Mouse (Mus musculus) mature B cell (primary cell): ENCODE measurements around the gene Ctrc.

Experiments used
- in situ Hi-C: fragments of 300-500 bp; cut with MboI; formaldehyde crosslinking; loops from 2 replicates; pipeline ENCODE4 v1.14.3; 2019

The Ctrc gene

GRCm38 (mm10) chr4:141818861-141819260 lies 27.3 kb downstream of the Ctrc start:
- in situ Hi-C loops = no loop called here

DNA sequence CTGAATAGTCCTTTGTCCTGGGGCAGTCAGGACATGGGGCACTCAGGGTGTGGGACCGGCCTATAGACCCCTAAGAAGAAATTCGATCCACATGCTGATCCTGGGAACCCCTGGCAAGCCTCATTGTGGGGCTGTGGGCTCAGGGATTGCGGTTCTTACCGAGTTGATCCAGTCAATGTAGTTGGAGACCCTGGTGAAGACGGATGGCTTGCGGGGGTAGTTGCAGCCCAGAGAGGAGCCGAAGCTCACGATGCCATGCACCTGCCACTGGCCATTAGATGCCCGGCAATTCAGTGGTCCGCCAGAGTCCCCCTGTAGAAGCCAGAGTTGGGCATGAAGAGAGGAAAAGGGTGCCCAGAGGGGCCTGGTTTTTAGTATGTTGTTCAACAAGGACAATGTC lies 28.5 kb downstream of the Ctrc start:
- in situ Hi-C loops = no loop called here

DNA sequence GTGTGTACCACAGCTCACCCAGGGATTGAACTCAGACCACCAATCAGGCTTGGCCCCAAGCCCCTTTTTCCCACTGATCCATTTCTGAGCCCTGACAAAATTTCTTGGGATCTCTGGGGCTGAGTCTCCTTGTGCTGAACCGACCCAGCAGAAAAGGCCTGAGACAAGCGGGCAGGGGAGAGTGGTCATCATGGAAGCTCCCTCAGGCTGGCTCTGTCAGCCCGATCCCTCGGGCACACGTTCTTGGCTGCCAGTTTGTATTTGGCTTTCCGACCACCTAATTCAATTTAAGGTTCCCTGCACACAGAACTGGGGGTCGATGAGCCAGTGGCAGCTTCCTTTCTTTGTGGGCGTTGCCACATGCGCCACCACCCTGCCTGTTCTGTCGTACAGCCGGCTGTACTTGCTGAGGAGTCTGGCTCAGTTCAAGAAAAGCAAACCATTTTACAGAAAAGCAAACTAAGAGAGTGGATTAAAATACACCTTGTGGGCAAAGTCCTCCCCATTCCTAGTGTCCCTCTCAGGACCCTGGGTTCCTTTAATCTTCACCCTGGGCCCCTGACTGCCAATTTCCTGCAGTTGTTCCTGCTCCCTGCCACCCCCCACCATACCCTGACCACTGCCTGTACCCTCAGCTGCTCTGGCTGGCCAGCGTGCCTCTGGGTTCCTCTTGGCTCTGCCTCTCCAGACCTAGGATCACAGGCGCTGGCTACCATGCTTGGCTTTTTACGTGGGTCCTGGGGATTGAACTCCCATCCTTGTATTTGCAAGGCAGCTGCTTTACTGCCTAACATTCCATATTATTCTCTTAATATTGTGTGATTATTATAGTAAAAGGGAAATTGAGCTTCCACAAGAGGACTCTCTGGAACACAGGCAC lies 29.1 kb downstream of the Ctrc start:
- in situ Hi-C loops = no loop called here

- in situ Hi-C loops = no loop called here
These were observed 29.9 kb downstream of the Ctrc start for GRCm38 (mm10) chr4:141816267-141816666.

DNA sequence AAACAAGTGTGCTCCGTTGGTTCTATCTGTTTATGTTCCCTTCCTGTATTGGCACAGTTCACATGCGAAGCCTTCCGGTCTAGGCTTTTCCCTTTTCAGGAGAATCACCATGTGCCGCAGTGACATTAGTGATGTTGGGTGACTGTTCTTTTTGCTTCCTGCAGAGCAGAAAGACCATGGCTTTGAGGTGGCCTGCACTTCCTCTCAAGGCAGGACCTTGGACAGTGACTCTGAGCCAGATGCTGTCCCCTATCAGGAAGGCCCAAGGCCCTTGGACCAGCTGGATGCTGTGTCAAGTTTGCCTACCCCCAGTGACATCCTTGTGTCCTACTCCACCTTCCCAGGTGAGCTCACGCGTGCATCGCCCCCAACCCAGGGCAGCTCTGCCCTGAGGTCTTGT lies 34.8 kb downstream of the Ctrc start:
- in situ Hi-C loops = no loop called here

DNA sequence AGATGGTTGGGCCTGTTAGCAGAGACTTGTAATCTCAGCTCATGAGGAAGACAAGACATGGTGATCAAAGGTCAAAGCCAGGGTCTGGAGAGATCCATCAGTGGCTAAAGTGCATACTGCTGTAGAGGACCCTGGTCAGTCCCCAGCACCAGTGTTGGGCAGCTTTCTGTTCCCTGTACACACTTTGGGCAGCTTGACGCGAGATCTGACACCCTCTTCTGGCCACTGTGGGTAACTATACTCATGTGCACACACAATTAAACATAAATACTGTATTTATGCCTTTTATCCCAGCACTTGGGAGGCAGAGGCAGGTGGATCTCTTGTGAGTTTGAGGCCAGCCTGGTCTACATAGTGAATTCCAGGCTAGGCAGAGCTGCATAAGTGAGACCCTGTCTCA lies 35.2 kb downstream of the Ctrc start:
- in situ Hi-C loops = no loop called here

DNA sequence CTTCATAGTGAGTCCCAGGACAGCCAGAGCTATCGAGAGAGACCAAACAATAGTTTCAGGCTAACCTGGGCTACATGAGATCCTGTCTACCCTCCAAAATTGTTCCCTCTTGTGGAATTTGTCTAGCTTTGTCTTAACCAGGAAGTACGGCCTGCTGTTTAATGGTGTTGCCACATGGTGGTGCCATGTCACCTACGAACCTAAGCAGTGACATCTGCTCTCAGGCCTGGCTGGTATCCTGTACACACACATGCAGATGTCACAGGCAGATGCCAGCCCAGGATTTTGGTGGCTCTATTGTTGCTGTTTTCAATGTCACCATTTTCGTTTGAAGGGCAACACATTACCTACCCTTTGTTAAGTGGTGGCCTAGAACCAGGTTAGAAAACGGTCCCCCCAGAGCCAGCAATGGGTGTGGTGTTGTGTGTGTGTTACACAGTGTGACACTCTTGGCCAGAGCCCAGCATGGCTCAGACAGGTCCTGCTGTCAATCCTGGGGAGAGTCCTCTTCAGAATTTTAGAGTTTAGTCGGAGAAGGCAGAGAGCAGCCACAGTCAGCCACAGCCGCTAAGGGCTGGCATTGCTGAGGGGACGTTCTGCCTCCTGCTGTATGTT lies 36.2 kb downstream of the Ctrc start:
- in situ Hi-C loops = no loop called here

DNA sequence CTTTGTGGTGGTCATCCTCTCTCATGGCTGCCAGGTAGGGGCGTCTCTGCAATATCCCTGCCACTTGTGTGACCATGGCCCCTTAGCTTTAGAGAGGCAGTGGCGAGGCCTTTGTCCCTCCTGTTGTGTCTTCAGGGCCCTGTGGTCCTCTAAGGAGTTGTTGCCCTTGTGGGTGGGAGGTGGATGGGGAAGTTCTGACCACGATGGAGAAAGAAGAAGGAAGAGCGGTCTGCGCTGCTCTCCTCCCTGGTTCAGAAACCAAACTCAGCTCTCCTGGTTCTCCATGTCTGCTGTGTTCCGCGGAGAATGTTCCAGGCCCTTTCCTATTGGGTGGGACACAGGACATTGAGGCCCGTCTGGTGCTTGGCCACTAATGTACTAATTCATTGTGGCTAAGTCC lies 40.3 kb downstream of the Ctrc start:
- in situ Hi-C loops = no loop called here

- in situ Hi-C loops = no loop called here
These were observed 42.1 kb downstream of the Ctrc start for GRCm38 (mm10) chr4:141804105-141804504.

DNA sequence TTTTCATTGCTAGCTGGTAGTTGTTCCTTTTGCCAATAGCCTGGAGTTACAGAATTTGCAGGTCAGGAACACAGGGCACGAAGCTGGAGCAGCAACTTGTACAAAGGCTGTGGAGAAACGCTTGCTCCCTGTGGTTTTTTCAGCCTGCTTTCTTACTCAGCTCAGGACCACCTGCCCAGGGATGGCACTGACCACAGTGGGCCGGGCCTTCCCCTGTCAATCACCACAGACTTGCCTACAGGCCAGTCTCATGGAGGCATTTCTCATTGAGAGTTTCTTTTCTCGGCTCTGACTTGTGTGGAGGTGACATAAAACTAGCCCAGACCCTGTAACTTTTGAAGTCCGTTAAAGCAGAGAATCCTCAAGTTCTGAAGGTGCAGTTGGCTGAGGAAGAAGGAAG lies 48.6 kb downstream of the Ctrc start:
- in situ Hi-C loops = no loop called here

GRCm38 (mm10) chr4:141796954-141797353 lies 49.2 kb downstream of the Ctrc start:
- in situ Hi-C loops = no loop called here

GRCm38 (mm10) chr4:141796356-141796755 lies 49.8 kb downstream of the Ctrc start:
- in situ Hi-C loops = no loop called here

- in situ Hi-C loops = loop anchor here (5.0 kb wide), 1 partner anchor 72 kb away; the partner anchor contains the start of gene Ddi2
These were observed 52.0 kb downstream of the Ctrc start for GRCm38 (mm10) chr4:141794152-141794535.

DNA sequence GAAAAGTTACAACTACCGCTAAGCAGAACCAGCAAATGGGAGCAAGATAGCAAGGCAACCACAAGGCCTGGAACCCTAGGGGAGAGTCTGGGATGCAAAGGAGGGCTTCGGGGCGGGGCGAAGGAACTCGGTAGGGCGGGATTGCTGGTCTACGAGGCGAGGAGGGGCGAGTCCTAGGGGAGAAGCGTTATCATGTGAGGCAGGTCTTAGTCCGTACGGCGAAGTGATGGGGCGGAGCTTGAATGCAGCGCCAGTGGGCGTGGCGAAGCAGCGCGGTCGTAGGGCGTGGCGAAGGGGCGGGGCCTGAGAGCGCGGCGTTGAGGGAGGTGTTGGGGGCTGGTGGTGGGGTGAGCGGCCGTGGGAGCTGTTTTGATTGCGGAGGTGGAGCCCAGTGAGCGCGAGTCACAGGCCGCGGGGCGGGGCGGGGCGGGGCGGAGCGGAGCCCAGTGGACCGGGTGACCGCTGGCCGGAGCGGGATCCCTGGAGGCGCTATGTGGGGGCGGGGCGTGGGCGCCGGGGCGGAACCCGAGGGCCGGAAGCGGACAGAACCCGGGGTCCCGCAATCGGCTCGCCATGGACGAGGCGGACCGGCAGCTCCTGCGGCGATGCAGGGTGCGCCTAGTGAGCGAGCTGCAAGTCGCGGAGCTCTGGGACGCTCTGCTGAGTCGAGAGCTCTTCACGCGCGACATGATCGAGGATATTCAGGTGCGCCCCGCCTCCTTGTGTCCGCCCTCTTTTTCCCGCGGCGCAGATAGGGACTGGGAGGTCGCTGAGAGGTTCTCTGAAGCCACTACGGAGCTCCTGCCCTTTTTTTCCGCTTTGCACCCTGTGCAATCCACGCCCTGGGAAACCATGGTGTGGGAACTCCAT lies 52.6 kb downstream of the Ctrc start, which contains the start of gene Casp9:
TSS of gene Casp9 (plus strand) at position 331 of the 870 bp plus-strand sequence.
- in situ Hi-C loops = loop anchor here (5.0 kb wide), 1 partner anchor 71 kb away; the partner anchor contains the start of gene Ddi2

GRCm38 (mm10) chr4:141792554-141793281 lies 53.4 kb downstream of the Ctrc start:
- in situ Hi-C loops = loop anchor here (5.0 kb wide), 1 partner anchor 70 kb away; the partner anchor contains the start of gene Ddi2

GRCm38 (mm10) chr4:141791951-141792350 lies 54.2 kb downstream of the Ctrc start:
- in situ Hi-C loops = loop anchor here (5.0 kb wide), 1 partner anchor 70 kb away; the partner anchor contains the start of gene Ddi2

DNA sequence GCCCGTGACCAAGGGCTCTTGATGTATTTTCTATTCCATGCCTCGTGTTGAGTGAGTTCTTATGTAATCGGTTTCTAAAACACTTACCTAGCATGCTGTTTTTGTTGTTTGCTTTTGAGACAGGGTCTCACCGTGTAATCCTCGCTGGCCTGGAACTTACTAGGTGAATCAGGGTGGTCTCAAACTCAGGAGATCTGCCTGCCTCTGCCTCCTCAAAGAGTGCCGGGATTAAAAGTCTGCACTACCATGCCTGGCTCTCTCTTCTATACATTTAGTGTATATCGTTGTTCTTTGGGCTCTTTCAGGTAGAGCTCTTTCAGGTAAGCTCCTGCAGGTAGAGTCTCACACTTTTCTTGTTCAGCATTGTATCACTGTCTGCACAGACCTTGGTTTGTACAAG lies 54.7 kb downstream of the Ctrc start:
- in situ Hi-C loops = loop anchor here (5.0 kb wide), 1 partner anchor 69 kb away; the partner anchor contains the start of gene Ddi2

DNA sequence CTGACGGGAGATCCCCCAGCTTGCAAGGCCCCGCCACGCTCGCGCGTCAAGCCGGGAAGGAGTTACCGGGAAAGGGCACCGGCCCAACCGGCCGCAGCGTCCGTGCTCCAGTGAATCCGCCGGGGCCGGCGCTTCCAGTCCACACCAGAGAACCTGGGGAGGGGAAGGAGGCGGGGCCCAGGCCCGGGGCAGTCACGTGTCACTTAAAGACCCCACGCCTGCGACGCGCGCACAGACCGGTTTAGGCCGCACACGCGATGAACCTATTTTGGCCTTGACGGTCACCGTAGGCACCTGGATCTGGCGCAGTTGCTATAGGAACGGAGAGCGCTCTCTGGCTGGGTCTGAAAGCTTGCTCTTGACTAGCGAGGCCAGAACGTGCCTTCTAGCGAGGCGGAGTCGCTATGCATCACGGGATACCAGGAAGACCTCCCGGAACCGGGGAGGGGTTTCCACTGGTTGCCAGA lies 55.6 kb downstream of the Ctrc start, which contains the start of gene Dnajc16:
TSS of gene Dnajc16 (minus strand) at position 408 of the 467 bp plus-strand sequence.
- in situ Hi-C loops = loop anchor here (5.0 kb wide), 1 partner anchor 68 kb away; the partner anchor contains the start of gene Ddi2

DNA sequence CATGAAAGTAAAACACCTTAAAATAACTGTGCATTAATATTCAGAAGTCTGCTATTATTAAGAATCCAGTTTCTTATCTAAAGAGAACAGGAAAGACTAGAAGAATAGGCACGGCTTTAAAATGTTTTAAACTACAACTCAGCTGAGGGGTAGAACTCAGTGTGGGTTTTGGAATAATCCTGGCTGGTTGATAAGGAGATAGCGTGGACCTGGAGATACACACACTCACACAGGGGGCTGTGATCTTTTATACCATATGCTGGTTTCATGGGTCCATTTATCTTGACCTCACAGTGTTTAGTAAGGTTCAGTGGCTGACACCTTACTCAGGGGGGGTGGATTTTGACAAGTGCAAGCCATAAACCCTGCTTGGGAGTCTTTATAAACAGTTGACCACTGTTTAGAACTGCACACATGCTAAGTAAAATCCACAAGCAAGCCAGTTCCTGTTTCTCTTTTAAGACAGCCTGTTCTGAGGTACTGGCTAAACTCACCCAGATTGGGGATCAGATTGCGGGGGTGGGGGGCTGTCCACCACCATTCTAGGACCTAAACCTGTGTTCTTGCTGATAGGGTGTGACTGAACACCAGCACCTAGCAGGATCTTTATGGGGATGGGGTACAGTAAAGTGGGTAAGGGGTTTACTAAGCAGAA lies 56.5 kb downstream of the Ctrc start:
- in situ Hi-C loops = loop anchor here (5.0 kb wide), 1 partner anchor 67 kb away; the partner anchor contains the start of gene Ddi2

- in situ Hi-C loops = no loop called here
These were observed 58.7 kb downstream of the Ctrc start for GRCm38 (mm10) chr4:141787462-141787861.
